Mouse (Mus musculus) small intestine, adult 2 months (tissue): Measurements from ENCODE around the gene Dab1. TPM values are rescaled to one million over a fixed set of nuclear protein-coding genes. Genes with fewer than 3 reads are reported as not detected.

ENCODE experiments used
- H3K27ac ChIP-seq: fragments of 200-500 bp; 2 replicates; pipeline ENCODE4 v1.5.1; 2012; ENCODE audit warnings: low read depth, low read length, control low read depth, inconsistent platforms; ENCODE audit not compliant: insufficient read depth
- H3K27me3 ChIP-seq: fragments of 200-500 bp; 2 replicates; pipeline ENCODE4 v1.6.1; 2012; ENCODE audit warnings: mild to moderate bottlenecking, moderate library complexity, low read length, inconsistent platforms; ENCODE audit not compliant: control insufficient read depth, insufficient read depth
- H3K36me3 ChIP-seq: fragments of 200-500 bp; 2 replicates; pipeline ENCODE4 v1.6.1; 2012; ENCODE audit warnings: mild to moderate bottlenecking, low read length, control low read depth, inconsistent platforms; ENCODE audit not compliant: control insufficient read depth, insufficient read depth
- H3K4me1 ChIP-seq: fragments of 200-500 bp; 2 replicates; pipeline ENCODE4 v1.6.1; 2012; ENCODE audit warnings: low read length, inconsistent platforms, mixed read lengths; ENCODE audit not compliant: control insufficient read depth, insufficient read depth, insufficient read length
- H3K4me3 ChIP-seq: fragments of 200-500 bp; 2 replicates; pipeline ENCODE4 v1.5.1; 2012; ENCODE audit warnings: low read depth, mild to moderate bottlenecking, control low read depth, inconsistent platforms, low read length, moderate library complexity
- CTCF ChIP-seq: fragments of 200-500 bp; IDR thresholded peaks from 2 replicates; pipeline ENCODE4 v1.5.1; 2012; ENCODE audit warnings: low read depth, mild to moderate bottlenecking, control low read depth, inconsistent platforms, low read length, moderate library complexity, mixed read lengths; ENCODE audit not compliant: insufficient replicate concordance, insufficient read length; ENCODE audit errors: extremely low read depth
- POLR2A ChIP-seq: fragments of 200-500 bp; IDR thresholded peaks from 2 replicates; pipeline ENCODE4 v1.6.1; 2012; ENCODE audit warnings: low read depth, mild to moderate bottlenecking, control low read depth, inconsistent platforms, low read length, moderate library complexity
- WGBS: fragments of 180-500 bp; shearing (Covaris S2); methylation state at CpG from one replicate; pipeline ENCODE4 v1.1.7; 2018; 5-methylcytosine and 5-hydroxymethylcytosine counted together
- polyA plus RNA-seq: library from polyadenylated mRNA; depleted of rRNA; stranded (reverse); fragments of >200 nt; gene quantifications from 2 replicates; pipeline ENCODE4 v1.2.3, GENCODE M21; 2012

Gene Dab1
- polyA plus RNA-seq, 1 experiment = 57.9 TPM

- WGBS = 35% methylated on average over 8 of the region's 8 CpGs
- no peak overlapping the region for H3K4me3 ChIP-seq
- no peak for TF ChIP-seq POLR2A
- TF ChIP-seq CTCF = no peak
- H3K27me3 ChIP-seq = no peaks in the 10 kb centered on the region
- H3K36me3 ChIP-seq = 0 out of 2 replicates have a peak, but pooled peaks cover 3% of the 10 kb centered on the region
- H3K4me1 ChIP-seq = no peaks in the 10 kb centered on the region
- no peak overlapping the region for H3K27ac ChIP-seq
Observed at GRCm38 (mm10) chr4:104602804-104603203, 983.6 kb downstream of the Dab1 start.

- WGBS = 93% methylated on average over 2 of the region's 2 CpGs
- TF ChIP-seq CTCF (no peak), POLR2A (no peak)
- Histone ChIP-seq H3K4me1 (no peaks in the 10 kb centered on the region), H3K27me3 (no peaks in the 10 kb centered on the region), H3K4me3 (no peak overlapping the region), H3K36me3 (0 out of 2 replicates have a peak, but pooled peaks cover 3% of the 10 kb centered on the region), H3K27ac (no peak overlapping the region)
Observed at GRCm38 (mm10) chr4:104604298-104604697, 985.1 kb downstream of the Dab1 start.

GRCm38 (mm10) chr4:104606881-104607280 lies 987.7 kb downstream of the Dab1 start:
- Histone ChIP-seq H3K4me3 (no peak overlapping the region), H3K36me3 (0 out of 2 replicates have a peak, but pooled peaks cover 3% of the 10 kb centered on the region), H3K27ac (no peak overlapping the region), H3K27me3 (no peaks in the 10 kb centered on the region), H3K4me1 (no peaks in the 10 kb centered on the region)
- 89% methylated on average over 8 of the region's 8 CpGs for WGBS
- TF ChIP-seq CTCF = no peak
- no peak for TF ChIP-seq POLR2A

GRCm38 (mm10) chr4:104607636-104608035 lies 988.5 kb downstream of the Dab1 start:
- Histone ChIP-seq H3K27ac (no peak overlapping the region), H3K4me1 (no peaks in the 10 kb centered on the region), H3K27me3 (no peaks in the 10 kb centered on the region), H3K4me3 (no peak overlapping the region), H3K36me3 (0 out of 2 replicates have a peak, but pooled peaks cover 3% of the 10 kb centered on the region)
- WGBS = 76% methylated on average over 5 of the region's 5 CpGs
- TF ChIP-seq CTCF (no peak), POLR2A (no peak)

GRCm38 (mm10) chr4:104619452-104619851 lies 1000.3 kb downstream of the Dab1 start:
- 38% methylated on average over 5 of the region's 5 CpGs for WGBS
- Histone ChIP-seq H3K27me3 (no peaks in the 10 kb centered on the region), H3K36me3 (0 out of 2 replicates have a peak, but pooled peaks cover 2% of the 10 kb centered on the region), H3K27ac (no peak overlapping the region), H3K4me3 (no peak overlapping the region), H3K4me1 (no peaks in the 10 kb centered on the region)
- TF ChIP-seq POLR2A (no peak), CTCF (no peak)

- H3K36me3 ChIP-seq = no peaks in the 10 kb centered on the region
- no peaks in the 10 kb centered on the region for H3K4me1 ChIP-seq
- WGBS = 31% methylated on average over 8 of the region's 8 CpGs
- TF ChIP-seq POLR2A = no peak
- TF ChIP-seq CTCF = no peak
- H3K27me3 ChIP-seq = no peaks in the 10 kb centered on the region
- H3K4me3 ChIP-seq = no peak overlapping the region
- H3K27ac ChIP-seq = no peak overlapping the region
Observed at GRCm38 (mm10) chr4:104625316-104625715, 1006.2 kb downstream of the Dab1 start.

GRCm38 (mm10) chr4:104628708-104629107 lies 1009.5 kb downstream of the Dab1 start:
- 93% methylated on average over 7 of the region's 7 CpGs for WGBS

More at GRCm38 (mm10) chr4:104628708-104629107, 1009.5 kb downstream of the Dab1 start:
- no peak overlapping the region for H3K4me3 ChIP-seq
- H3K27me3 ChIP-seq = no peaks in the 10 kb centered on the region
- no peaks in the 10 kb centered on the region for H3K4me1 ChIP-seq
- no peak overlapping the region for H3K27ac ChIP-seq
- no peak for TF ChIP-seq CTCF
- TF ChIP-seq POLR2A = no peak
- H3K36me3 ChIP-seq = no peaks in the 10 kb centered on the region
